Mouse (Mus musculus) cortical plate, adult 2 months (tissue): ENCODE results near the gene Ube4b.

ENCODE experiments used
- CTCF ChIP-seq: fragments of 200-500 bp; IDR thresholded peaks from 2 replicates; pipeline ENCODE4 v1.5.1; 2011; ENCODE audit warnings: mild to moderate bottlenecking, control low read depth, low read length; ENCODE audit not compliant: insufficient read depth; ENCODE audit errors: extremely low read depth
- POLR2A ChIP-seq: fragments of 200-500 bp; IDR thresholded peaks from 2 replicates; pipeline ENCODE4 v1.6.1; 2011; ENCODE audit warnings: mild to moderate bottlenecking, low read length, control low read depth; ENCODE audit not compliant: insufficient read depth; ENCODE audit errors: extremely low read depth

DNA sequence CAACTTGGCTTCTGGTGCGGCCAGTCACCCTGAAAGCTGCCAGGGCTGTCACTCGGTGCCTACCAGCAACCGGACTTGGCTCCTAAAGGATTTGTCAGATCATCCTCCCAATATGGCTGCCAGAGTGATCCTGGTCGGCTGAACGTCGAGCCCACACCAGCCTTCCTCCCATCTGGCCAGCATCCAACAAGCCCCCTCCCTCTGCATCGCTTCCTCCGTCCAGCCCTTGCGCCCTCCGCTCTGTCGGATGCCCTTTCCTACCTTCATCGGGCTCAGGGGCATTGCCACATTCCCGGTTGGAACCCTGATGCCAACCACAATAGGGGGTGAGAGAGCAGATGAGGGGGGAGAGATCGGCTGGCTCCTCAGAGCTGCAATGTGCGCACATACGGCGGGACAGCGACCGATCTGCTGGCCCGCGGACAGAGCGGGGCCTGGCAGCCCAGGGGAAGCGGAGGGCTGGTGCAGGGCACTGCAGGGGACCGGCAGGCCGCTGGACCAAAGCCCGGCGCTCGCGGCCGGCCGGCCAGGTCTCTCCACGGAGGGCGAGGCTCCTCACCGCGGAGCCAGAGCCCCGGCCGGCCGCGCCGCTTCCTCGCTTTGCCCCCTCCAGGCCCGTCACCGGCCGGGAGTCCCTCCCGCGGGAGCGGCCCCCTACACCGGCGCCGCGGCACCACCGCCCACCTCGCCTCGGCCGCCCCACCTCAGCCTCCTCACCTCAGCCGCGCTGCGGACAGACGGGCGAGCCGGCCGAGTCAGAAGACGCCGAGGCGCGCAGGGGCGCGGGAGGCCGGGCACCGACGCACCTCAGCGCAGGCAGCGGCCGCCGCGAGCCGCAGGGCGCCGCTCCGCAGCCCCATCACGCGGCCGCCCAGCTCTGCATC, 119.6 kb downstream of the Ube4b start:
- TF ChIP-seq CTCF (no peak), POLR2A (0 out of 2 replicates have a peak, but pooled peaks have one; percentile 1)
